Mouse (Mus musculus) 416B (cell line): ENCODE data around the gene Skp1a.

Source experiments
- DNase-seq: peaks from one replicate; pipeline ENCODE4 v3.0.0; 2011; ENCODE audit warnings: low read depth

Gene Skp1a

GRCm38 (mm10) chr11:52277433-52278150 is 45.8 kb downstream of the Skp1a start:
- DNase-seq, result no peak

- DNase-seq, result no peak
Observed at GRCm38 (mm10) chr11:52278164-52278563, 46.4 kb downstream of the Skp1a start.

DNA sequence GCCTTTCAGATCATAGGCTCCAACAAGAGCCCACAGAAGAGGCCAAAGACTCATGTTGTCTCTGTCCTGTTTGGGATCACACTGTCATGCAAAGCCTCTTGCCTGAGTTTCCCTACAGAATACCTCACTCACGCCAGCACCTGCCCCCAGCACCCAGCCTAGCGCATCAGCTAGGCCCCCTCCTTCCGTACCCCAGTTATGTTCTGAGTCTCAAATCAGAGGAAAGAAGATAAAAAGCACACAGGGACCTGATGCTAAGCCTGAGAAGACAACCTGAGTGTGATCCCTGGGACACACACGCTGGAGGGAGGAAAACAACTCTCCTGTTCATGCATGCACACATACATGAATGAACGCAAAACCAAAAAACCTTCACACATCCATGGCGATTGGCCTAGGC is 47.2 kb downstream of the Skp1a start:
- no peak for DNase-seq

GRCm38 (mm10) chr11:52279611-52280145 is 47.9 kb downstream of the Skp1a start:
- no peak for DNase-seq

GRCm38 (mm10) chr11:52280566-52281455 is 49.0 kb downstream of the Skp1a start:
- DNase-seq, result no peak

- DNase-seq, result no peak
Observed at GRCm38 (mm10) chr11:52281568-52282328, 50.0 kb downstream of the Skp1a start.

DNA sequence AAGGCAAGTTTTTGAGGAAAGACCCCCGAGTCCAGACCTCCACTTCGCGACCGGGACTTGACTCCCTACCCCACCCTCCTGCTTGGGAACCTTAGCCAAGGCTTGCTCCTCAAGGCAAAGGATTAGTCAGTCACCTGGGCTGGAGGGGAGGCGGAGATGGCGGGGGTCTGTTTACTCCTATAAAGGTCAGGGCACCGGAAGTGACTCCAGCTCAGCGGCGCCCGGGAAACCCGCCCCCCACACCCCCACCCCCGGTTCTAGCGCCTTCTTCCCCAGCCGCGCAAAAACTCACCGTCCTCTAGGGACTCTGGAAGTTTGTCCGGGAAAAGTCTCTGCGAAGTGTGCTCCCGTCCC is 50.6 kb downstream of the Skp1a start:
- no peak for DNase-seq

- no peak for DNase-seq
Observed at GRCm38 (mm10) chr11:52282774-52283595, 51.2 kb downstream of the Skp1a start, which contains the start of gene Tcf7. Gene Tcf7 (minus strand): TSS chr11:52283014.

DNA sequence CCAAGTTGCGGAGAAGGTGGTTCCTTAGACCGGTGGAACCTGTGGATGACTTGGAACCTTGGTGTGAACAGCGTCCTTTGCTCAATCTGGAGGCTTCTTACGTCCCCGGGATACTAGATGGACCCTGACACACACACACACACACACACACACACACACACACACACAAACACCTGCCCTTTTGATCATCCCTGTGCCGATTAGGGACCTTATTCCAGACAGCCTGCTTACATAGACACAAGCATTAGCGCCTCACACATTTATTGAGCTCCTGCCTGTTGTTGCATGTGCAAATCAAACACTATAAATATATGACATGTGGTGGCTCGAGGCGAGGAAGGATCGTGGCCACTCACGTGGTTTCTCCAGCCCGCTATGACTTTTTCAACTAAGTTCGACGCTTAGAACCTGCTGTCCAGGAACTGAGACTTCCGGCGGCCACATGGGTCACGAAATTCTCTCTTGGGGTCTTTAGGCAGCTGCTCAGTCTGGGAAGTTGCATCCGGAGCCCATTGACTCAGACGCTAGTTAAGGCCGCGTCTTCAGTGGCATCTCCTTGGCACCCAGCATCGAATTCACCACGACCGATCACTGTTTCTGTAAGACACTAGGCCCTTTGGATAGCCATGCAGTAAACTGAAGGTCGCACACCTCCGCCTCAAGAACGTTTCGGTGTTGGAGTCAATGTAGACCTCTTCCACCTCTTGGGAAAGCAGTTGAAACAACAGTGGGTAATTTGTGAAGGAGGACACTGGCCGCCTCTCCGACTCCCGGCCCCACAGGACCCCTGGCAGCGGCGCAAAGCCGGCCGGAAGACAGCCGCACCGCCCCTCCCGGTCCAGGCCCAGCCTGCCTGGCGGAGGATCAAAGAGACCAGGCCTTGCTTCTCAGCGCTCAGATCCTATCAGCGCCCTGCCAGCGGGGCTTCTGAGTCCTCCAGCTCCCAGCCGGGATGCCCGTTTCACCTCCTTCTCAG is 52.1 kb downstream of the Skp1a start:
- DNase-seq, result no peak

DNA sequence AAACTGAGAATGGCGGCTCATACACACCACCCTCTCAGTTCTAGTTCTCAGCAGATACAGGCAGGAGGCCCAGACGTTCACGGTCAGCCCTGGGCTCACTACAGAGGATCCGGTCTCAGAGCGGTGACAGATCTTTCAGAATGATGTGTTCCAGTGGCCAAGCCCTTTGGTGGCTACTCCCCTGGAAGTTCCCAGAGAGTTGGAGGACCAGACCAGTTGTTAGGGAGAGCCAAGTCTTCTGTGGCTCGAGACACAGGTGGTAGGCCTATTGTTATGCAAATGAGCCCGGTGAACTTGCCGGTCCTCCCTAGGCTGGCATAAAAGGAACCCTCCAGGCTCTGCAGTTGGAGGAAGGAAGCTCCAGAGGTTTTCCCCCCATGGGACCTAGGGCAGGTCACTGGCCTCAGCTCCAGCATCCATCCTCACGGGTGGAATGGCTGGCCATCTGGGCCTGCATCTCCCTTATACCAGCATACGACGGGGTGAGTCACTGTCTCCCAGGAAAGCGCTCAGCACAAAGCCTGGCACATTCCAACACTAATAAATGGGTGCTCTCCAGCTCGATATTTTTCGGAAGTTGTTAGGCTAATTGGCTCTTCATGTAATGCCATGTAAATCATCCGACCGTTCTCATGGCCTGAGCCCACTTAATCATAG is 54.6 kb downstream of the Skp1a start:
- no peak for DNase-seq

DNA sequence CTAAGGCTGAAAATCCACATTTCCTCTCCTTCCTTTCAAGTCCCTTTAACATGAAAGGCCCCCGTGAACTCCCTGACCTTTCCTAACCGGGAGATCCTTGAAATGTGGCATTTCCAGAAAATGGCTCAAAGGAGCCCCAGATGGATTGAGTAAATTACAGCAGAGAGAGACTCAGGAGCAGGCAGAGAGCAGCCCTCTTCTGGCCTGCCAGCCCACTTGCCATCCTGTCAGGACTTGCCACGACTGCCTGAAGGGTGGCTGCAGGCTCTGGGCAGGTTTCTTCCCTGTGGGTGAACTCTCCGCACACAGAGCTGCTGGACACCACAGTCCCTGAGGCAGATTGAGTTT is 55.1 kb downstream of the Skp1a start:
- DNase-seq, result no peak

DNA sequence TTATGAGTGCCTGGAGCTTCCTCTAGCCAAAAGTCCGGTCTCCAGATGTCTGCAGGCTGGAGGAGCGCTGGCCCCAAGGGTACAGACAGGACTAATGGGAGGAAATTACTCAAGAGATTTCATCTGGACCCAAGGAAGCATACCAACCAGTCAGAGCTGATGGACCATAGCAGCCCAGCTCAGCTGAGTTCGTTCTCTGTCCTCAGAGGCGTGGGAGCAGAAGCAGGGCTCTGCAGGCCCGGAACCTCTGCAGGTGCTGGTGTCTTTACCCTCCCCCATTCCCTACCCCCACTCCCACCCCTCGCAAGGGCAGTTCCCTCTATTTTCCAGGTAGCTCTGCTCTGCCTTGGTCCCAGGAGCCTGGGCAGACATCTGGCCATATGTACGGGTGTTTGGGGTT is 60.6 kb downstream of the Skp1a start:
- no peak for DNase-seq

DNA sequence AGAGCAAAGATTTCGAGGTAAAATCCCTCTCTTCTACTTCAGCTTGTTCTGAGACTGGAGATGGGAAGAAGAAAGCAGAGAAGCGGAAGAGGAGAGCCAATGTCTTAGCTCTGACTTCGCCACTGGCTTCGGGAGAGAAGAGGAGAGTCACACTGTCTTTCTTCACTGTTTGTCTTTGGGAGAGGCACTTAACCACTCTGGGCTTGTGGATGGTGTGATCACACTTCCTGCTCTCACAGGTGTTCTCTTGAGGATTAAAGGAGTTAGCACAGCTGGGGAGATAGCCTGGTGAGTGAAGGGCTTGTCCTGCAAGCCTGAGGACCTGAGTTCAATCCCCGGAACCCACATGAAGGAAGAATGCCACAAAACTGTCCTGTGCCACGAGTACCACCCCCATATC is 61.1 kb downstream of the Skp1a start:
- DNase-seq, result no peak

GRCm38 (mm10) chr11:52294103-52294502 is 62.3 kb downstream of the Skp1a start:
- peak; percentile 89 for DNase-seq
